Mouse (Mus musculus) stomach, embryonic 14.5 days (tissue): Measurements from ENCODE around the gene Olfr1019. TPM values are rescaled to one million over a fixed set of nuclear protein-coding genes. Genes with fewer than 3 reads are reported as not detected.

ENCODE experiments used
- ATAC-seq: fragments of 200-750 bp; cut with Nextera tagmentation; 2 replicates; pipeline ENCODE4 v1.8.0; 2017; ENCODE audit warnings: low read depth, moderate TSS enrichment; ENCODE audit not compliant: insufficient number of reproducible peaks, insufficient read depth, low FRiP score
- H3K27ac ChIP-seq: fragments of 300-500 bp; sonication (generic); 2 replicates; pipeline ENCODE4 v1.5.1; 2014; ENCODE audit warnings: mild to moderate bottlenecking, low read length, moderate library complexity, mixed read lengths
- H3K27me3 ChIP-seq: fragments of 300-500 bp; sonication (generic); 2 replicates; pipeline ENCODE4 v1.6.1; 2014; ENCODE audit warnings: low read length, control low read depth, mixed read lengths; ENCODE audit not compliant: control insufficient read depth, insufficient read depth
- H3K36me3 ChIP-seq: fragments of 300-500 bp; sonication (generic); 2 replicates; pipeline ENCODE4 v1.6.1; 2014; ENCODE audit warnings: mild to moderate bottlenecking, control low read depth, low read length, moderate library complexity, mixed read lengths; ENCODE audit not compliant: control insufficient read depth, insufficient read depth
- H3K4me1 ChIP-seq: fragments of 300-500 bp; sonication (generic); 2 replicates; pipeline ENCODE4 v1.6.1; 2014; ENCODE audit warnings: low read length, control low read depth, mixed read lengths; ENCODE audit not compliant: control insufficient read depth, insufficient read depth
- H3K4me2 ChIP-seq: fragments of 300-500 bp; sonication (generic); replicated peaks from 2 replicates; pipeline ENCODE4 v1.6.1; 2014; ENCODE audit warnings: low read depth, low read length, control low read depth
- H3K4me3 ChIP-seq: fragments of 300-500 bp; sonication (generic); 2 replicates; pipeline ENCODE4 v1.5.1; 2014; ENCODE audit warnings: low read depth, low read length, control low read depth
- H3K9ac ChIP-seq: fragments of 300-500 bp; sonication (generic); replicated peaks from 2 replicates; pipeline ENCODE4 v1.6.1; 2014; ENCODE audit warnings: low read depth, mild to moderate bottlenecking, control low read depth, low read length, moderate library complexity, mixed read lengths
- H3K9me3 ChIP-seq: fragments of 300-500 bp; sonication (generic); 2 replicates; pipeline ENCODE4 v1.6.1; 2016; ENCODE audit warnings: low read depth, low read length, control low read depth; ENCODE audit not compliant: control insufficient read depth
- WGBS: fragments of 180-500 bp; shearing (Covaris S2); extraction: QIAGEN DNeasy Blood & Tissue Kit; methylation state at CpG from one replicate; pipeline ENCODE4 v1.1.7; 2014; 5-methylcytosine and 5-hydroxymethylcytosine counted together
- polyA plus RNA-seq: library from polyadenylated mRNA; unstranded; fragments of >200 nt; fragmentation: Nextera tagmentation; extraction: Ambion mirVana; gene quantifications from 2 replicates; pipeline ENCODE4 v1.2.1, GENCODE M21; 2014

Gene Olfr1019
- polyA plus RNA-seq, result not detected in 2 replicates

DNA sequence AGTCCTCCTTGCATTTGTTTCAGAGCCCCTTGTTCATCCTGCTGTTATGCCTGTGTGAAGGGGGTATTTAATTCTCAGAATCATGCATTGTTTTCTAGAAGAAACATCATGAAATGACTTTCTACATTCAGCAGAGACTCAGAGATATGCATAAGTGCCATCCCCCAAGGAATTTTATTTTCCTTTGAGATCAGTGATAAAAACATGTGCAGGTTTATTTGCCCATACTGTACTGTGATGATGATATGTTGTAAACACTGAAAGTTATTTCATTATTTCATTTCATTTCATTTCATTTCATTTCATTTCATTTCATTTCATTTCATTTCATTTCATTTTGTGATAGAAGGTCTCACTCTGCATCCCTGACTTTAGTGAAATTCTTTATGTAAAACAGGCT is at the start of gene Olfr1019:
Gene Olfr1019 (minus strand): TSS at position 101 of the 400 bp plus-strand sequence.
- Histone ChIP-seq H3K4me1 (no peaks in the 10 kb centered on the region), H3K27ac (no peak within 1 kb of the TSS), H3K4me2 (no peak within 1 kb of the TSS), H3K36me3 (no peaks in the 10 kb centered on the region), H3K9ac (no peak within 1 kb of the TSS), H3K4me3 (no peak within 1 kb of the TSS), H3K27me3 (no peaks in the 10 kb centered on the region), H3K9me3 (no peaks in the 10 kb centered on the region)
- no peak for ATAC-seq

DNA sequence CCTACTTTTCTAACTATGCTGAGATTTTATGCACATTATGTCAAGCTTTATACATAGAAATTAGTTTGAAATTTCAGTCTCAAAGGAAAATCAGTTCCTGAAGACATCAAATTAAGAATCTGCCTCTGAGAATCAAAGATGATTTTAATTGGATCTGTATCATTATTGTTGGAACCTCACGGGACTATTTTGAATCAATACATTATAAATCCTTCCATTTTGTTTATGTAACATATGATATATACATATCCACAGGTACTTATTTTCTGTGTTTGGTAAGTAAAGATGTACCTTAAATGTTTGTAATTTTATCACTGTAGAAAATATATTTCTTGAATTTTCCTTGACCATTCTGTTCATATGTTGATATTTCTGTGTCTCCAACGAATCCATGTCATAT is 40.1 kb upstream of the Olfr1019 start, which contains the start of gene Olfr1023:
Gene Olfr1023 (plus strand): TSS at position 301 of the 400 bp plus-strand sequence.
- 80% methylated on average over 2 of the region's 2 CpGs for WGBS
- Histone ChIP-seq H3K9ac (no peak within 1 kb of the TSS), H3K27me3 (no peaks in the 10 kb centered on the region), H3K9me3 (no peaks in the 10 kb centered on the region), H3K4me2 (no peak within 1 kb of the TSS), H3K27ac (no peak within 1 kb of the TSS), H3K4me3 (no peak within 1 kb of the TSS), H3K4me1 (no peaks in the 10 kb centered on the region), H3K36me3 (no peaks in the 10 kb centered on the region)
- no peak for ATAC-seq

DNA sequence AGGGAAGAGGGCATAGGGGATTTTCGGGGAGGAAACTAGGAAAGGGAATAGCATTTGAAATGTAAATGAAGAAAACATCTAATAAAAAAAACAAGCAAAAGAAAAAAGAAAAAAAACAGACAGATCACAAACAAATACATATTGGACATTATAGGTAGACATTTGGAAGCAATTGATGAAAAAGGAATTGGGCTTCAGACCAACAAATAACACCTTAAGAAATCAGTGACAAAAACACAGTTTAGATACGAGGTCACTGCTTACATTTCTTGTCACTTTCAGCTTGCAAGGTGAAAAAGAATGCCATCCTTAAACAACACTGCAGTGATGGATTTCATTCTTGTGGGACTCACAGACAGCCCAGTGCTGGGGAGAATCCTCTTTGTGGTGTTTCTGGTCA is 23.0 kb upstream of the Olfr1019 start, which contains the start of gene Olfr1022:
Gene Olfr1022 (plus strand): TSS at position 301 of the 400 bp plus-strand sequence.
- WGBS, result 24% methylated on average over 2 of the region's 2 CpGs
- Histone ChIP-seq H3K4me1 (no peaks in the 10 kb centered on the region), H3K9ac (no peak within 1 kb of the TSS), H3K27ac (no peak within 1 kb of the TSS), H3K9me3 (no peaks in the 10 kb centered on the region), H3K27me3 (no peaks in the 10 kb centered on the region), H3K4me3 (no peak within 1 kb of the TSS), H3K36me3 (no peaks in the 10 kb centered on the region), H3K4me2 (no peak within 1 kb of the TSS)
- ATAC-seq, result no peak

DNA sequence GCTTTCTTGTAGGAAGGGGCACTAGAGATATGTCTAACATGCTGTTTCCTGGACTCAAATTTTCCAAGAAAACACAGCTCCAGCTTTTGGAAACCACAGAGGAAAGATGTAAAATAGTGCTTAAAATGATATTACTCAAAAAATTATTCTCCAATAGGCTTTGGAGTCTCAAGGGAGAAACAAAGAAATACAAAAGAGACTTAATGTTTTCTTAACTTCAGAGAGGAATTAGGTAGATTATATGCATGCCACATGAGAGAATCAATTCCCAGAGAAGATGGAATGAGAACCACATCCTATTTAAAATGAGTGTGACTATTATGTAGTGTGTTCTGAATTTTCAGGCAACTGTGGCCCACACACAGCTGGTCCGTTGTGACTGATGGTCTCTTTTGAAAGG is 1.4 kb upstream of the Olfr1019 start, which contains the start of gene Olfr1020:
Gene Olfr1020 (plus strand): TSS at position 301 of the 400 bp plus-strand sequence.
- 78% methylated on average over 1 of the region's 1 CpGs for WGBS
- Histone ChIP-seq H3K4me2 (no peak within 1 kb of the TSS), H3K36me3 (no peaks in the 10 kb centered on the region), H3K4me1 (no peaks in the 10 kb centered on the region), H3K27me3 (no peaks in the 10 kb centered on the region), H3K9me3 (no peaks in the 10 kb centered on the region), H3K27ac (no peak within 1 kb of the TSS), H3K9ac (no peak within 1 kb of the TSS), H3K4me3 (no peak within 1 kb of the TSS)
- ATAC-seq, result no peak

DNA sequence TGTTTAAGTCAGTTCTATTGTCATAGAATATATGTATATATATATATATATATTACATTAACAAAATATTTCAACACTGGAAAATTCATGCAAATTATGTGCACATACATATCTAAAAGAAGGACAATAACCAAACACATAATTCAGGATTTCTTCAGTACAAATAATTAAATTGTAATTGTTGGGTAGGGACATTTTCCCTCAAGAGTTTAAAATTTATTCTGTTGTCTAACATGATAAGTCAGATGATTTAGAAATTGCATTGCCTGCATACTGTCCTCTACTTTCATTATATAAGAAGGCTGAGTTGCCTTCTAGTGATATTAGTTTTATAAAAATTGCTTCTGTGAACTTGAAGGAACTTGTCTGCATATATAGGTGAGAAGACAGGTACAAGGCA is 27.1 kb downstream of the Olfr1019 start, which contains the start of gene Olfr1018:
Gene Olfr1018 (plus strand): TSS at position 301 of the 400 bp plus-strand sequence.
- Histone ChIP-seq H3K27ac (no peak within 1 kb of the TSS), H3K9ac (no peak within 1 kb of the TSS)
- ATAC-seq, result no peak

DNA sequence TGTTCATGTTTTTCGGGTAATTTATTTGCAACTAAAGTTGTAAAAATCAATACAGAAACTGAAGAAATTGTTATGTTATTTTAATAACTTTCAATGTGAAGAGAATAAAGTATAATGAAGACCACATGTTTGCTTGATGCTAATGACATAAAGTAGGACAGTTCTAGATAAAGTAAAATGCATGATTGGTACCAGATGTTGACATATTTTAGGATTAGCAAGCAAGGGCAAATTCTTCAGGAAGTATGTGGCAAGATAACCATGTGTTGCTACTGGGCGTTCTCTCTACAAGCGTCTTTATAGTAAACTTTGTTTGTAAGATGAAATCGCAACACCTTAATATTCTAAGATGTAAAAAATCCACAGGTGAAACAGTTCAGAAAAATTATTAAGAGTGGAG is 40.8 kb downstream of the Olfr1019 start:
- no peaks in the 10 kb centered on the region for H3K9me3 ChIP-seq
- no peak overlapping the region for H3K27ac ChIP-seq
- whole genome bisulfite sequencing, result 74% methylated on average over 4 of the region's 4 CpGs
- H3K27me3 ChIP-seq, result no peaks in the 10 kb centered on the region
- no peaks in the 10 kb centered on the region for H3K36me3 ChIP-seq
- H3K4me1 ChIP-seq, result no peaks in the 10 kb centered on the region
- no peak overlapping the region for H3K4me2 ChIP-seq
- no peak overlapping the region for H3K4me3 ChIP-seq
- no peak overlapping the region for H3K9ac ChIP-seq
- no peak for ATAC-seq

More for the DNA sequence above, 27.1 kb downstream of the Olfr1019 start, which contains the start of gene Olfr1018:
- no peaks in the 10 kb centered on the region for H3K4me1 ChIP-seq
- H3K4me3 ChIP-seq, result no peak within 1 kb of the TSS
- H3K4me2 ChIP-seq, result no peak within 1 kb of the TSS
- no peaks in the 10 kb centered on the region for H3K9me3 ChIP-seq
- no peaks in the 10 kb centered on the region for H3K36me3 ChIP-seq
- no peaks in the 10 kb centered on the region for H3K27me3 ChIP-seq

DNA sequence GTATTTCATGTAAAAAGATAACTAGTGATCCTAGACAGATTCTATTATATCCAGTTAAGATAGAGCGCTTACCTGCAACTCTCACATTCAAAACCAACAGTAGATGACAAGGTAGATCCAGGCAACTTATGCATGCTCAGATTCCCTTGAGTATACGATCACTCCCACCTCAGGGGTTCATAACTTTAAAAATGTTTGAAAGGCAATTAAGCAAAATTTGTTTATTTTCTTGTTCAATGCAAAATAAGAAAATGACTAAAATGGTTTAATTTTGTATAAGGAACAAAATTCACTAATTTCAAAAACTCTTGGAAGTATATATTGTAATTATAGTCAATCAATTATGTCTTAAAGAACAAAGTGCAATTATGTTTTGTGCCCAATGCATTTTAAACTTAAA is 42.8 kb downstream of the Olfr1019 start, which contains the start of gene Olfr1016:
Gene Olfr1016 (minus strand): TSS at position 101 of the 400 bp plus-strand sequence.
- H3K27me3 ChIP-seq, result no peaks in the 10 kb centered on the region
- no peaks in the 10 kb centered on the region for H3K36me3 ChIP-seq
- WGBS, result 84% methylated on average over 2 of the region's 2 CpGs
- H3K4me3 ChIP-seq, result no peak within 1 kb of the TSS
- no peaks in the 10 kb centered on the region for H3K9me3 ChIP-seq
- H3K4me2 ChIP-seq, result no peak within 1 kb of the TSS
- ATAC-seq, result no peak
- H3K4me1 ChIP-seq, result no peaks in the 10 kb centered on the region
- no peak within 1 kb of the TSS for H3K27ac ChIP-seq
- no peak within 1 kb of the TSS for H3K9ac ChIP-seq

DNA sequence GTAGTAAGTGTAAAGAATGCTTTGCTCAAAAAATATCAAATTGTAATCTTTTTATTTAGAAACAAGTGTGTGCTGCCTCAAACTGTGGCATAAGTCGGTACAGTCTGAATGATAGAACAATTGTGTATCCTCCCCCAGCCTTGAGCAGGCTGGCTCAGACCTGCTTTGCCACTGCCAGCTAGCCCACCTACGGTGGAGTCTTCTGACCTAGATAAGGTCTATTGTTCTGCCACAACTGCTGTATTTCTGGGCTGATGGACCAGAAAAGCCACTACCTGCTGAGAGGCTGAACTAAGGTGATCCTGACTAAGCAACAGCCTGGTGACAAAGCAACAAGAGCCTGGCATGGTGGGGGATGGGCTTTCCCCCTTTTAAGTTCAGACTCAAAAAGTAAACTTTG is 53.0 kb downstream of the Olfr1019 start:
- no peak overlapping the region for H3K4me2 ChIP-seq
- no peaks in the 10 kb centered on the region for H3K9me3 ChIP-seq
- no peaks in the 10 kb centered on the region for H3K27me3 ChIP-seq
- no peaks in the 10 kb centered on the region for H3K4me1 ChIP-seq
- no peak overlapping the region for H3K27ac ChIP-seq
- no peak for ATAC-seq
- no peak overlapping the region for H3K9ac ChIP-seq
- WGBS, result 62% methylated on average over 2 of the region's 2 CpGs
- H3K4me3 ChIP-seq, result no peak overlapping the region
- no peaks in the 10 kb centered on the region for H3K36me3 ChIP-seq
